Mouse (Mus musculus): ENCODE measurements around the gene Minpp1. TPM values are rescaled to one million over a fixed set of nuclear protein-coding genes. Genes with fewer than 3 reads are reported as not detected.

Minpp1 gene
- polyA plus RNA-seq, 1 experiment from 2014 or later = 58.2 TPM

DNA sequence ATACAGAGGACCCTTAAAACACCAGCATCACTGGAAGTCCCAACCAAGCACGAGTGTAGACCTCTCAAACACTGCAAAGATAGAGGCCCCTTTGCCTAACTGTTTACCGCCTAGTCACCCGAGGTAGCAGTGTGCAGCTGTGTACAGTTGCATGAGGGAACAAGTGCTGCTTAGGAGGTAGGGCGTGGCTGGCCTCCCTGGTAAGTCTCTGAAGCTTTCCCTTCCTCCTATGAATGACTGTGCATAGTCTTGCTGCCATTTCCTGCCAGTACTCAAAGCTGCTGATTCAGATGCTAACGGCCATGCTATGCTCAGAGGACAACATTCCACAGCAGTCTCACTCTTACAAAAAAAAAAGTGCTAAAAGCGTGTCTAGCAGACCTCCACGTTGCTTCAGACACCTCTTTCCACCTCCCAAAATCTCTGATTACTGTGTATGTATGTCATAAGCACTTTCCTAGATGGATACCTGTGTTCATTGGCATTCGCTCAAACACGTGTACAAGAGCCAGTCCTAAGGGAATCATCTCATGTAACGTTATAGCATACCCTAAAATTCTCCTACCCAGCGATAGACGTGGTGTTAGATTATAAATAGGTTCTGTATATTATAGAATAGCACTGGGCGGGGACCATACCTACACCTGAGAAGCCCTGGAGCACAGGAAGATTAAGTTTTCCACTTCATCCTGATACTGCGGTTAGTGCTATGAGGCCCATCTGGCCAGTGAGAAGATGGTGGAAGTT lies 38.4 kb downstream of the Minpp1 start:
- H3K4me1 ChIP-seq (ENCODE audit: control insufficient read depth, insufficient read depth, low read length) = no peaks in the 10 kb centered on the region
- no peaks in the 10 kb centered on the region for H3K9me3 ChIP-seq (ENCODE audit: control insufficient read depth, low read depth, low read length)
- H3K27ac ChIP-seq (ENCODE audit: low read length) = no peak overlapping the region
- no peak for ATAC-seq (ENCODE audit: insufficient number of reproducible peaks, insufficient read depth, low FRiP score, low read depth)
- no peak overlapping the region for H3K9ac ChIP-seq (replicated peaks; ENCODE audit: low read depth, low read length)
- 76% methylated on average over 14 of the region's 14 CpGs for WGBS
- no peaks in the 10 kb centered on the region for H3K36me3 ChIP-seq (ENCODE audit: control insufficient read depth, insufficient read depth, low read length)
- H3K27me3 ChIP-seq (ENCODE audit: control insufficient read depth, insufficient read depth, low read length) = no peaks in the 10 kb centered on the region
- no peak overlapping the region for H3K4me2 ChIP-seq (replicated peaks; ENCODE audit: low read depth, low read length)
- no peak overlapping the region for H3K4me3 ChIP-seq (ENCODE audit: low read depth, low read length)

DNA sequence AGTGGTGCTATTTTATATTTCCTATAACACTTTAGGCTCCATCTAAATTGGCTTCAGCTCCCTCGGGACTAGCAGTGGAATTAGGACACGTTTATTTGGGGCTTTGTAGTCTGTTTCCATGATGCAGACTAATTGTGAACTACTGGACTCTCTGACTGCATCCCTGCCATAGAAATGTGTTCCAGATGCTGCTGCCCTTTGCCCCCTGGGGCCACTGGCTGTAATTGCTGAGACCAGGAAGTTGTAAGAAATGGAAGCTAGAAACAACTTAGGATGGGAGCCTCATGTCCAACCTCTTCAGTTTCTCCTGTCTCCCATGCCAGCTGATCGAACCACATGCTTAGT lies 38.9 kb downstream of the Minpp1 start:
- no peak for ATAC-seq (ENCODE audit: insufficient number of reproducible peaks, insufficient read depth, low FRiP score, low read depth)
- Histone ChIP-seq H3K27me3 (ENCODE audit: control insufficient read depth, insufficient read depth, low read length) (no peaks in the 10 kb centered on the region), H3K9ac (replicated peaks; ENCODE audit: low read depth, low read length) (no peak overlapping the region), H3K36me3 (ENCODE audit: control insufficient read depth, insufficient read depth, low read length) (no peaks in the 10 kb centered on the region), H3K4me3 (ENCODE audit: low read depth, low read length) (no peak overlapping the region), H3K27ac (ENCODE audit: low read length) (no peak overlapping the region), H3K4me2 (replicated peaks; ENCODE audit: low read depth, low read length) (no peak overlapping the region), H3K4me1 (ENCODE audit: control insufficient read depth, insufficient read depth, low read length) (no peaks in the 10 kb centered on the region), H3K9me3 (ENCODE audit: control insufficient read depth, low read depth, low read length) (no peaks in the 10 kb centered on the region)
- 79% methylated on average over 3 of the region's 3 CpGs for WGBS

GRCm38 (mm10) chr19:32527139-32527538 lies 41.6 kb downstream of the Minpp1 start:
- no peak overlapping the region for H3K4me3 ChIP-seq (ENCODE audit: low read depth, low read length)
- ATAC-seq (ENCODE audit: insufficient number of reproducible peaks, insufficient read depth, low FRiP score, low read depth) = no peak
- H3K9me3 ChIP-seq (ENCODE audit: control insufficient read depth, low read depth, low read length) = no peaks in the 10 kb centered on the region
- WGBS = 94% methylated on average over 5 of the region's 5 CpGs
- H3K27me3 ChIP-seq (ENCODE audit: control insufficient read depth, insufficient read depth, low read length) = no peaks in the 10 kb centered on the region
- H3K4me1 ChIP-seq (ENCODE audit: control insufficient read depth, insufficient read depth, low read length) = no peaks in the 10 kb centered on the region
- H3K36me3 ChIP-seq (ENCODE audit: control insufficient read depth, insufficient read depth, low read length) = no peaks in the 10 kb centered on the region
- no peak overlapping the region for H3K27ac ChIP-seq (ENCODE audit: low read length)
- H3K4me2 ChIP-seq (replicated peaks; ENCODE audit: low read depth, low read length) = no peak overlapping the region
- H3K9ac ChIP-seq (replicated peaks; ENCODE audit: low read depth, low read length) = no peak overlapping the region

DNA sequence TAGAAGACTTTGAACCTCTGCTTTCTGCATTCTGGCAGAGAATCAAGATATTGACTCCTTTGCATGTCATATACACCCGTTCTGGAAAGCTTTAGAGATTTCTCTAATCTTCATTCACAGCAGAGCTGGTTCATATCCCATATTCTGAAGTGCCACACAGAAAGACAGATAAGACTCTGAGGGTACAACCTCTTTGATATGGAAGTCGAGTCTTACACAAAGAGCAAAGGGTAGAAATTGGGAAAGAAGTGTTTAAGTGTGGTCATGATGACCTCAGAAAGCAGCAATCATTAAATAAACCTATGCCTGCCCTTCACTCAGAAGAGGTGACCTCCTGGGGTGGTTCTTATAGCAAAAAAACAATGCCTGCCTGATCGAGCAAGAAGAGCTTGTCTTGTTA lies 43.2 kb downstream of the Minpp1 start:
- Histone ChIP-seq H3K9ac (replicated peaks; ENCODE audit: low read depth, low read length) (no peak overlapping the region), H3K9me3 (ENCODE audit: control insufficient read depth, low read depth, low read length) (no peaks in the 10 kb centered on the region), H3K36me3 (ENCODE audit: control insufficient read depth, insufficient read depth, low read length) (no peaks in the 10 kb centered on the region), H3K27me3 (ENCODE audit: control insufficient read depth, insufficient read depth, low read length) (no peaks in the 10 kb centered on the region), H3K4me2 (replicated peaks; ENCODE audit: low read depth, low read length) (no peak overlapping the region), H3K27ac (ENCODE audit: low read length) (no peak overlapping the region), H3K4me3 (ENCODE audit: low read depth, low read length) (no peak overlapping the region), H3K4me1 (ENCODE audit: control insufficient read depth, insufficient read depth, low read length) (no peaks in the 10 kb centered on the region)
- WGBS = 55% methylated on average over 3 of the region's 3 CpGs
- no peak for ATAC-seq (ENCODE audit: insufficient number of reproducible peaks, insufficient read depth, low FRiP score, low read depth)

- ATAC-seq (ENCODE audit: insufficient number of reproducible peaks, insufficient read depth, low FRiP score, low read depth) = no peak
- WGBS = 76% methylated on average over 11 of the region's 11 CpGs
- H3K27me3 ChIP-seq (ENCODE audit: control insufficient read depth, insufficient read depth, low read length) = no peaks in the 10 kb centered on the region
Observed at GRCm38 (mm10) chr19:32529252-32529942, 43.8 kb downstream of the Minpp1 start.

DNA sequence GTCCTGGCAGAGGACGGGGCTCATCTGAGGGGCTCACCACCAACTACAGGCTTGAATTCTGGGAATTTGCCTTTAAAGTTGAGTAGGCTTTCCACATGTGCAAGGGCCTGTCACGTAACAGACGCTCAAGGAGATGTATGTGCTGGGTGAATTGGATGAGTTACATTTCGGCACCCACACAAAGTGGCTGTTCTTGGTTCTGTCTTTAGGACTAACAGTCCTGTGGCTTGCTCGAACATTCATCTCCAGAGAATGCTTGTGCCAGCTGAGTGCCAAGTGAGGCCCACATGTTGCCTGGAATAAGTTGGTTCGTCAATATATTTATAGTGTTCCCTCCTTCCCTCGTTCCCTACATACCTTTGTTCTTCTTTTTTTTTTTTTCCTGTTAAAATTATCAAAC lies 44.7 kb downstream of the Minpp1 start:
- 85% methylated on average over 7 of the region's 7 CpGs for WGBS
- ATAC-seq (ENCODE audit: insufficient number of reproducible peaks, insufficient read depth, low FRiP score, low read depth) = no peak

More at GRCm38 (mm10) chr19:32529252-32529942, 43.8 kb downstream of the Minpp1 start:
- Histone ChIP-seq H3K4me2 (replicated peaks; ENCODE audit: low read depth, low read length) (no peak overlapping the region), H3K27ac (ENCODE audit: low read length) (no peak overlapping the region), H3K9me3 (ENCODE audit: control insufficient read depth, low read depth, low read length) (no peaks in the 10 kb centered on the region), H3K36me3 (ENCODE audit: control insufficient read depth, insufficient read depth, low read length) (no peaks in the 10 kb centered on the region), H3K4me1 (ENCODE audit: control insufficient read depth, insufficient read depth, low read length) (no peaks in the 10 kb centered on the region), H3K9ac (replicated peaks; ENCODE audit: low read depth, low read length) (no peak overlapping the region), H3K4me3 (ENCODE audit: low read depth, low read length) (no peak overlapping the region)

DNA sequence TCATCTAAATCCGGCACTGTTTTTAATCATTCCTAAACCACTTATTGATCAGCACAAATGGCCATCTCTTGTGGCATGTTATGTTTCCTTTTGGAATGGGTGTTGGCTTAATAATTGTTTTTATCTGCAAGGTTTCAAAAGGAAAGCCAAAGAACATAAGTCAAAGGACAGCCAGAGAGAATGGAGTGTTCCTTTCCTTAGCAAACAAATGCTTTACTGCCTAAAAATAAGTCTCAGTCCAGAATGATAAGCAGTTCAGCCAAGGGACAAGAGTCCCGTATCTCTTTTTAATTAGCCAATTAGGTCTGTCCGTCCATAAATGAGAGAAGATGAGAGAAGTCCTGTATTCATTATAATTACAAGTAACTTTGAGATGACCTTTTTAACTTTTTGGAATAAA lies 46.8 kb downstream of the Minpp1 start:
- WGBS = 65% methylated on average over 3 of the region's 3 CpGs
- H3K27me3 ChIP-seq (ENCODE audit: control insufficient read depth, insufficient read depth, low read length) = no peaks in the 10 kb centered on the region
- H3K27ac ChIP-seq (ENCODE audit: low read length) = no peak overlapping the region
- no peak overlapping the region for H3K4me3 ChIP-seq (ENCODE audit: low read depth, low read length)
- no peaks in the 10 kb centered on the region for H3K9me3 ChIP-seq (ENCODE audit: control insufficient read depth, low read depth, low read length)
- H3K4me2 ChIP-seq (replicated peaks; ENCODE audit: low read depth, low read length) = no peak overlapping the region
- no peaks in the 10 kb centered on the region for H3K4me1 ChIP-seq (ENCODE audit: control insufficient read depth, insufficient read depth, low read length)
- no peak overlapping the region for H3K9ac ChIP-seq (replicated peaks; ENCODE audit: low read depth, low read length)
- H3K36me3 ChIP-seq (ENCODE audit: control insufficient read depth, insufficient read depth, low read length) = no peaks in the 10 kb centered on the region
- ATAC-seq (ENCODE audit: insufficient number of reproducible peaks, insufficient read depth, low FRiP score, low read depth) = no peak

More for the DNA sequence above, 44.7 kb downstream of the Minpp1 start:
- Histone ChIP-seq H3K27me3 (ENCODE audit: control insufficient read depth, insufficient read depth, low read length) (no peaks in the 10 kb centered on the region), H3K4me3 (ENCODE audit: low read depth, low read length) (no peak overlapping the region), H3K4me2 (replicated peaks; ENCODE audit: low read depth, low read length) (no peak overlapping the region), H3K4me1 (ENCODE audit: control insufficient read depth, insufficient read depth, low read length) (no peaks in the 10 kb centered on the region), H3K27ac (ENCODE audit: low read length) (no peak overlapping the region), H3K36me3 (ENCODE audit: control insufficient read depth, insufficient read depth, low read length) (no peaks in the 10 kb centered on the region), H3K9ac (replicated peaks; ENCODE audit: low read depth, low read length) (no peak overlapping the region), H3K9me3 (ENCODE audit: control insufficient read depth, low read depth, low read length) (no peaks in the 10 kb centered on the region)

GRCm38 (mm10) chr19:32532737-32533505 lies 47.4 kb downstream of the Minpp1 start:
- Histone ChIP-seq H3K4me2 (replicated peaks; ENCODE audit: low read depth, low read length) (no peak overlapping the region), H3K36me3 (ENCODE audit: control insufficient read depth, insufficient read depth, low read length) (no peaks in the 10 kb centered on the region), H3K4me1 (ENCODE audit: control insufficient read depth, insufficient read depth, low read length) (no peaks in the 10 kb centered on the region), H3K9me3 (ENCODE audit: control insufficient read depth, low read depth, low read length) (no peaks in the 10 kb centered on the region), H3K27ac (ENCODE audit: low read length) (no peak overlapping the region), H3K9ac (replicated peaks; ENCODE audit: low read depth, low read length) (no peak overlapping the region), H3K4me3 (ENCODE audit: low read depth, low read length) (no peak overlapping the region), H3K27me3 (ENCODE audit: control insufficient read depth, insufficient read depth, low read length) (no peaks in the 10 kb centered on the region)
- ATAC-seq (ENCODE audit: insufficient number of reproducible peaks, insufficient read depth, low FRiP score, low read depth) = no peak
- WGBS = 82% methylated on average over 7 of the region's 7 CpGs

Data from stomach, embryonic 14.5 days (tissue).